Mouse (Mus musculus) bone marrow macrophage, adult 2 months (primary cell): ENCODE data around the gene Eci1.

ENCODE experiments used
- CTCF ChIP-seq: IDR thresholded peaks from 2 replicates; pipeline ENCODE4 v1.5.1; 2012; ENCODE audit warnings: low read depth, mild to moderate bottlenecking, low read length, moderate library complexity
- POLR2A ChIP-seq: IDR thresholded peaks from 2 replicates; pipeline ENCODE4 v1.6.1; 2012; ENCODE audit warnings: mild to moderate bottlenecking, low read depth, low read length, borderline replicate concordance

GRCm38 (mm10) chr17:24441148-24441547 is 14.7 kb downstream of the Eci1 start:
- TF ChIP-seq POLR2A: no peak
- TF ChIP-seq CTCF: 0 out of 2 replicates have a peak, but pooled peaks have one; percentile 13
